Mouse (Mus musculus) stomach, embryonic 14.5 days (tissue): ENCODE measurements around the gene Gls2. TPM values are rescaled to one million over a fixed set of nuclear protein-coding genes. Genes with fewer than 3 reads are reported as not detected.

Source experiments
- ATAC-seq: fragments of 200-750 bp; cut with Nextera tagmentation; 2 replicates; pipeline ENCODE4 v1.8.0; 2017; ENCODE audit warnings: low read depth, moderate TSS enrichment; ENCODE audit not compliant: insufficient number of reproducible peaks, insufficient read depth, low FRiP score
- H3K27ac ChIP-seq: fragments of 300-500 bp; sonication (generic); 2 replicates; pipeline ENCODE4 v1.5.1; 2014; ENCODE audit warnings: mild to moderate bottlenecking, low read length, moderate library complexity, mixed read lengths
- H3K27me3 ChIP-seq: fragments of 300-500 bp; sonication (generic); 2 replicates; pipeline ENCODE4 v1.6.1; 2014; ENCODE audit warnings: low read length, control low read depth, mixed read lengths; ENCODE audit not compliant: control insufficient read depth, insufficient read depth
- H3K36me3 ChIP-seq: fragments of 300-500 bp; sonication (generic); 2 replicates; pipeline ENCODE4 v1.6.1; 2014; ENCODE audit warnings: mild to moderate bottlenecking, control low read depth, low read length, moderate library complexity, mixed read lengths; ENCODE audit not compliant: control insufficient read depth, insufficient read depth
- H3K4me1 ChIP-seq: fragments of 300-500 bp; sonication (generic); 2 replicates; pipeline ENCODE4 v1.6.1; 2014; ENCODE audit warnings: low read length, control low read depth, mixed read lengths; ENCODE audit not compliant: control insufficient read depth, insufficient read depth
- H3K4me2 ChIP-seq: fragments of 300-500 bp; sonication (generic); replicated peaks from 2 replicates; pipeline ENCODE4 v1.6.1; 2014; ENCODE audit warnings: low read depth, low read length, control low read depth
- H3K4me3 ChIP-seq: fragments of 300-500 bp; sonication (generic); 2 replicates; pipeline ENCODE4 v1.5.1; 2014; ENCODE audit warnings: low read depth, low read length, control low read depth
- H3K9ac ChIP-seq: fragments of 300-500 bp; sonication (generic); replicated peaks from 2 replicates; pipeline ENCODE4 v1.6.1; 2014; ENCODE audit warnings: low read depth, mild to moderate bottlenecking, control low read depth, low read length, moderate library complexity, mixed read lengths
- H3K9me3 ChIP-seq: fragments of 300-500 bp; sonication (generic); 2 replicates; pipeline ENCODE4 v1.6.1; 2016; ENCODE audit warnings: low read depth, low read length, control low read depth; ENCODE audit not compliant: control insufficient read depth
- WGBS: fragments of 180-500 bp; shearing (Covaris S2); extraction: QIAGEN DNeasy Blood & Tissue Kit; methylation state at CpG from one replicate; pipeline ENCODE4 v1.1.7; 2014; 5-methylcytosine and 5-hydroxymethylcytosine counted together
- polyA plus RNA-seq: library from polyadenylated mRNA; unstranded; fragments of >200 nt; fragmentation: Nextera tagmentation; extraction: Ambion mirVana; gene quantifications from 2 replicates; pipeline ENCODE4 v1.2.1, GENCODE M21; 2014

The Gls2 gene
- polyA plus RNA-seq, 1 experiment from 2014 or later: 0.84 TPM

- H3K9ac ChIP-seq: no peak overlapping the region
- H3K4me1 ChIP-seq: no peaks in the 10 kb centered on the region
- H3K27ac ChIP-seq: no peak overlapping the region
- whole genome bisulfite sequencing: 96% methylated on average over 15 of the region's 15 CpGs
- H3K27me3 ChIP-seq: no peaks in the 10 kb centered on the region
- no peak overlapping the region for H3K4me3 ChIP-seq
- H3K9me3 ChIP-seq: no peaks in the 10 kb centered on the region
- H3K36me3 ChIP-seq: peaks cover 61% of the 10 kb centered on the region
- H3K4me2 ChIP-seq: no peak overlapping the region
- no peak for ATAC-seq
Observed at GRCm38 (mm10) chr10:128244121-128244520, 49.9 kb downstream of the Gls2 start.

- no peak overlapping the region for H3K9ac ChIP-seq
- no peaks in the 10 kb centered on the region for H3K4me1 ChIP-seq
- H3K9me3 ChIP-seq: no peaks in the 10 kb centered on the region
- ATAC-seq: no peak
- H3K36me3 ChIP-seq: peaks cover 82% of the 10 kb centered on the region
- H3K27me3 ChIP-seq: no peaks in the 10 kb centered on the region
- no peak overlapping the region for H3K4me3 ChIP-seq
- WGBS: 82% methylated on average over 17 of the region's 17 CpGs
- H3K4me2 ChIP-seq: no peak overlapping the region
- H3K27ac ChIP-seq: peak overlapping the region; percentile 33; the same call in 1 of the 2 replicates
Observed at GRCm38 (mm10) chr10:128247020-128247732, 52.9 kb downstream of the Gls2 start.

GRCm38 (mm10) chr10:128250565-128250964 lies 56.3 kb downstream of the Gls2 start:
- Histone ChIP-seq H3K4me2 (no peak overlapping the region), H3K27ac (no peak overlapping the region), H3K9ac (no peak overlapping the region), H3K27me3 (no peaks in the 10 kb centered on the region), H3K36me3 (peaks cover 65% of the 10 kb centered on the region), H3K4me3 (no peak overlapping the region), H3K4me1 (no peaks in the 10 kb centered on the region), H3K9me3 (no peaks in the 10 kb centered on the region)
- no peak for ATAC-seq
- 90% methylated on average over 13 of the region's 13 CpGs for WGBS

GRCm38 (mm10) chr10:128253677-128254255 lies 59.5 kb downstream of the Gls2 start, which contains the start of gene Apon:
Gene Apon, plus strand, starts transcription at chr10:128254096.
- 67% methylated on average over 4 of the region's 4 CpGs for WGBS
- Histone ChIP-seq H3K4me3 (no peak within 1 kb of the TSS), H3K36me3 (peaks cover 34% of the 10 kb centered on the region), H3K27ac (no peak within 1 kb of the TSS), H3K4me1 (no peaks in the 10 kb centered on the region), H3K9me3 (no peaks in the 10 kb centered on the region), H3K9ac (no peak within 1 kb of the TSS), H3K4me2 (no peak within 1 kb of the TSS), H3K27me3 (no peaks in the 10 kb centered on the region)
- ATAC-seq: no peak

GRCm38 (mm10) chr10:128255925-128256324 lies 61.7 kb downstream of the Gls2 start:
- H3K36me3 ChIP-seq: peaks cover 18% of the 10 kb centered on the region
- H3K9me3 ChIP-seq: no peaks in the 10 kb centered on the region
- no peak overlapping the region for H3K4me2 ChIP-seq
- no peak overlapping the region for H3K4me3 ChIP-seq
- no peak overlapping the region for H3K9ac ChIP-seq
- ATAC-seq: no peak
- WGBS: 91% methylated on average over 8 of the region's 8 CpGs
- H3K4me1 ChIP-seq: no peaks in the 10 kb centered on the region
- no peaks in the 10 kb centered on the region for H3K27me3 ChIP-seq
- H3K27ac ChIP-seq: no peak overlapping the region

GRCm38 (mm10) chr10:128256328-128256727 lies 62.1 kb downstream of the Gls2 start:
- Histone ChIP-seq H3K4me1 (no peaks in the 10 kb centered on the region), H3K27me3 (no peaks in the 10 kb centered on the region), H3K4me2 (no peak overlapping the region), H3K4me3 (no peak overlapping the region), H3K9ac (no peak overlapping the region), H3K27ac (no peak overlapping the region), H3K9me3 (no peaks in the 10 kb centered on the region), H3K36me3 (peaks cover 14% of the 10 kb centered on the region)
- 90% methylated on average over 8 of the region's 8 CpGs for WGBS
- ATAC-seq: no peak

GRCm38 (mm10) chr10:128258953-128259352 lies 64.7 kb downstream of the Gls2 start:
- Histone ChIP-seq H3K27me3 (no peaks in the 10 kb centered on the region), H3K36me3 (no peaks in the 10 kb centered on the region), H3K4me3 (no peak overlapping the region), H3K4me2 (no peak overlapping the region), H3K9ac (no peak overlapping the region), H3K9me3 (no peaks in the 10 kb centered on the region), H3K27ac (no peak overlapping the region), H3K4me1 (no peaks in the 10 kb centered on the region)
- ATAC-seq: no peak
- WGBS: 65% methylated on average over 4 of the region's 4 CpGs
